ENCODE assay signal across 13 mouse cellular contexts in the genomic region with DNA sequence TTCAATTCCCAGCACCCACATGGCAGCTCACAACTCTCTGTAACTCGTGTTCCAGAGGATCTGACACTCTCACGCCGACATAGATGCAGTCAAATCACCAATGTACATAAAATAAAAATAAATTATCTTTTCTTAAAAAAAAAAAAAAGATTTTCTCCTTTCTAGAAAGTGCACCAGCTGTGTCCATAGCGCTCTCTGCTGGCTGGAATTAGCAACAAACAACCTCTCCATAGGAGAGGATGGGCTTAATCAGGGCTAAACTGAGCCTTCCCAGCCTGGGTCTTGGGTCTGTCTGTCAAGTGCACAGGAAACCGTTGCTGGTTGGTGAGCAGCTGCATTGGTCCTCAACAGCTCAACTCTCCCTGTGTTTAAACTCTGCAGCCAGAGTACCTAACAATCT.
DNase-seq lines count a peak whose midpoint lies in the region.
"Had no signal": no experiment of that assay in that cellular context is flagged by ENCODE, and none has a peak within 500 bp of the region (broad histone marks: within the 10 kb centered on the region; RNA-seq: fewer than 3 reads in every experiment).

No protein-coding gene starts in this region.

- DNase-seq in adrenal gland, postnatal 10 days, result peak; percentile 7
- DNase-seq in adrenal gland, adult 2 months, result no peak
- DNase-seq in layer of hippocampus, adult 11-12 months (ENCODE audit: low spot score), result peak; percentile 15
- DNase-seq in layer of hippocampus, adult 9-10 months (ENCODE audit: low spot score), result no peak
- DNase-seq in right cerebral cortex, postnatal 14 days, result peak; percentile 50
- DNase-seq in right cerebral cortex, adult 18-20 months, result no peak
- no peak for DNase-seq in spleen, postnatal 10 days (ENCODE audit: low spot score in 2 of 2)
- no peak for DNase-seq in gastrocnemius, postnatal 14 days
- DNase-seq: cerebellum, adult 18-20 months; kidney, adult 9 months; lung, embryonic 14.5 days; lung, postnatal 4 days; thymus, postnatal 14 days had no signal

- intact Hi-C loops in gastrocnemius, postnatal 14 days (cut with DNase I; ENCODE audit: low total_unique reads), result no loop called here

Comparison
In these comparisons a context has a peak if more than half of its experiments do, and no peak if none do; other contexts are left out.
1. DNase-seq: peak in adrenal gland, postnatal 10 days (single experiment), layer of hippocampus, adult 11-12 months (single experiment) and right cerebral cortex, postnatal 14 days (single experiment); none in adrenal gland, adult 2 months (single experiment), layer of hippocampus, adult 9-10 months (single experiment), right cerebral cortex, adult 18-20 months (single experiment), spleen, postnatal 10 days (0 of 2) and gastrocnemius, postnatal 14 days (single experiment).